Mouse (Mus musculus): ENCODE measurements around the gene Ndst4. TPM values are rescaled to one million over a fixed set of nuclear protein-coding genes. Genes with fewer than 3 reads are reported as not detected.

Ndst4 gene
- 0.05 and 0.12 TPM in 2 replicates for polyA plus RNA-seq (2015; fragmentation: Nextera tagmentation; extraction: Ambion mirVana)

DNA sequence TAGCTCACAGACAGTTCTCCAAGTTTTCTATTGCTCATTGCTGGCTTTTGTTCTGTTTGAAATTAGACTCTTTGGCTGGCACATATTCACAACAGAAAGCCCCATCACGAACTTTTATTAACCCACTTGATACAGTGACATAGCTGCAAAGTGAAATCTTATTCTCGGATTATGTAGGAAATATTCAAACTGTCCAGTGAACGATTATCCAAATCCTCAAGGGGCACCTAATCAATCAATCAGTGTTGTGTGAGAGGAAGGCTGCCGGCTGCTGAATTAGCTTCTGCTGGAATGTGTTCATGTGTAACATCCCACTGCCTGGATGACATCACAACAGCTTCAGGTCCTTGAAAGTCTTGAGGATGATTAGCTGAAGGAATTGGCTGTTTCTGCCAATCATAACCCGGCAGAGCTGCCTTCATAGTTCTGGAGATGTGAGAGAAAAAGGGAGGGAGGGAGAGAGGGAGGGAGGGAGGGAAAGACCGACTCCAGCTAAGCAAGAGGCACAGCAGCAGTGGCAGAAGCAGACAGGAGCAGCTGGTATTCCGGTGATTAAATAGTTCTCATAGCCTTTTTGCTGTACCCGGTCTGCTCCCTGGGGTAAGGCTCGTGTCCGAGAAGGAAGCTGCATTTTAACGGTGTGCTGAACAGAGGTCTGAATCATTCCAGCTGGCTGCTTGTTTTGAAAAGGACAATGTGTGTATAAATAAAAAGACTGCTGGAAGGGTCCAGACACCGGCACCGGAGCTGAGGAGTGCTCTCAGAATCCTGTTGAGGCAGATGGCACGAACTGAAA is at the start of gene Ndst4:
Gene Ndst4, plus strand, starts transcription at position 476 of the 796 bp plus-strand sequence.

All from adrenal gland, postnatal 0 days (tissue).